Mouse (Mus musculus) stomach, embryonic 16.5 days (tissue): ENCODE results near the gene Lrrfip2. TPM values are rescaled to one million over a fixed set of nuclear protein-coding genes. Genes with fewer than 3 reads are reported as not detected.

Source experiments
- polyA plus RNA-seq: library from polyadenylated mRNA; unstranded; fragments of >200 nt; fragmentation: Nextera tagmentation; extraction: Ambion mirVana; gene quantifications from 2 replicates; pipeline ENCODE4 v1.2.1, GENCODE M21; 2015

The Lrrfip2 gene
- polyA plus RNA-seq, 1 experiment from 2014 or later = 34.9 TPM

Other genes with a start within 250 kb of the Lrrfip2 start
- gene Als2cl, start 237.7 kb upstream of the Lrrfip2 start, polyA plus RNA-seq = 8.3 and 10.7 TPM in 2 replicates
- 1.7 and 1.8 TPM in 2 replicates for gene Tmie, start 237.5 kb upstream of the Lrrfip2 start, polyA plus RNA-seq
- gene Fam240a, start 200.7 kb upstream of the Lrrfip2 start, polyA plus RNA-seq = not detected in 2 replicates
- gene Tdgf1, start 171.4 kb upstream of the Lrrfip2 start, polyA plus RNA-seq = not detected in 2 replicates
- 0.11 and 0.53 TPM in 2 replicates for gene Lrrc2, start 166.0 kb upstream of the Lrrfip2 start, polyA plus RNA-seq
- 0.45 and 1.3 TPM in 2 replicates for gene Rtp3, start 127.0 kb upstream of the Lrrfip2 start, polyA plus RNA-seq
- 39.5 and 58.3 TPM in 2 replicates for gene Ltf, start 98.3 kb upstream of the Lrrfip2 start, polyA plus RNA-seq
- 2.7 and 3.2 TPM in 2 replicates for gene Ccrl2, start 60.1 kb upstream of the Lrrfip2 start, polyA plus RNA-seq
- 34.6 and 35.5 TPM in 2 replicates for gene Mlh1, start 154.2 kb downstream of the Lrrfip2 start, polyA plus RNA-seq
- 29.1 and 29.2 TPM in 2 replicates for gene Epm2aip1, start 154.3 kb downstream of the Lrrfip2 start, polyA plus RNA-seq
- 0.08 and 0.21 TPM in 2 replicates for gene Trank1, start 194.1 kb downstream of the Lrrfip2 start, polyA plus RNA-seq